Mouse (Mus musculus): ENCODE results near the gene Cxcr4. TPM values are rescaled to one million over a fixed set of nuclear protein-coding genes. Genes with fewer than 3 reads are reported as not detected.

Gene Cxcr4
- total RNA-seq (2021) = 1 to 10 TPM; 6.0 to 6.7 TPM
- long read RNA-seq, experiment 1 = 0 reads
- long read RNA-seq, experiment 2 = 0 reads

DNA sequence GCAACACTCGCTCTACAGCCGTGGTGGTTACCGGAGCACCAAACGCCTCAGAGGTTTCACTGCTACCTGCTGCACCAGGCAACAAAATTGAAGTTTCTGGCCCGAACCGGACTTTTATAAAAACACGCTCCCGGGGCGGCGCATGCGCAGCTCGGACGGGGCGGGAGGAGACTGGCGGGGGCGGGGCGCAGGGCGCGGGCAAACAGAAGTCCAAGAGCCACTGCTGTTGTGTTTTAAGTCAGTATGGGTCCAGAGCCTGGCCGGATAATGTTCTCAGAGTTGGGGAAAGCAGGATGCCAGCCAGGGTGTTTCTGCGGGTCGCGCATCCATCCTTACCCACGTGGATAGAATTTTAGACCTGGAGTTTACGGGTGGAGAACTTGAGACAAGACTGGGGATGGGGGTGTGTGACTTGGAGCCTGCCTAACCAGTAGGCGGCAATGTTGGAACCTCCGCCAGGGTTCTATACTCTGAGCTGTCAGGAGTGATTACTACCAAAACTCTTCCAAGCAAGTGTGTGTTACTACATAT lies at the start of gene Cxcr4:
Cxcr4 (minus strand) TSS at position 83 of the 531 bp plus-strand sequence.
- TF ChIP-seq CTCF (conservative IDR thresholded peaks at IDR 0.05) = peak; percentile 74
- Histone ChIP-seq H3K4me3 (peak within 1 kb of the TSS; percentile 60), H3K27ac (peak within 1 kb of the TSS; percentile 83)

DNA sequence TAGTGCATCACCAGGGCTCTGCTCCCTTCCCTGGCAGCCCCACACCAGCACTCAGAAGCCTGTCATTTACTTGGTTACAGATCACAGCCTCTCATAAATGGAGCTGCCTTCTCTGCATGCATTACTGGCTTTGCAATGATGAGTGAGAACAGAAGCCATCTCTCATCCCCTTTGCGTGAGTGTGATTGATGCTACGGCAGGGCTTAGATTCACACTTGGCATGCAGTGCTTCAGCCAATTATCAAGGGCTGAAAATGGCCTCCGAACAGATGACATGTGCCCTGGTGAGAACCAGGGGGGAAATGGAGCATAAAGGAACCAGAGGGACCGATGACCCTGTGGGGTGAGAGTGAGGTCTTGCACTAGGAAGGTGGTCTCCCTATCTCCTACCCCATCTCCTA lies 47.6 kb upstream of the Cxcr4 start:
- Histone ChIP-seq H3K4me3 (no peak overlapping the region), H3K27ac (no peak overlapping the region)
- DNase-seq (ENCODE audit: low spot score in 2 of 2) = no peak
- no peak for TF ChIP-seq CTCF (conservative IDR thresholded peaks at IDR 0.05)

More for the DNA sequence above, at the start of gene Cxcr4:
- DNase-seq (ENCODE audit: low spot score in 2 of 2) = peak; percentile 31 to 37

DNA sequence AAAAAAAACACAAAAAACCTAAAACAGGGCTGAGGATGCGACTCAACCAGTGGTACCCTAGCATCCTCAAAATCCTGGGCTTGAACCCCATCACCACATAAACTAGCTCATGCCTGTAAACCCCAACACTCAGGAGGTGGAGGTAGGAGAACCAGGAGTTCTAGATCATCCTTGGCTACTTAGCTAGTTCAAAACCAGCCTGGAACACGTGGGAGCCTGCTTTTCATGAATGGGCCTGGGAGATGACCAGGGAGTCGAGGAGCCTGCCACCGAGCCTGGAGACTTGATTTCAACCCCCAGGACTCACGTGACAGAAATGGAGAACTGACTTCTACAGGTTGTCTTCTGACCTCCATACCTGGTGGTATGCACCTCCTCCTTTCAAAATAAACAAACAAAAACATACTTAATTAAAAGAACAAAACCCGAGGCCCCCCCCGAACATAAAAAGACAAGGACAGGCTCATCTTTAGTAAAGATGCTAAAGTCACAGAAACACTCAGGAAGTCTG lies 45.2 kb upstream of the Cxcr4 start:
- no peak overlapping the region for H3K27ac ChIP-seq
- no peak overlapping the region for H3K4me3 ChIP-seq
- DNase-seq (ENCODE audit: low spot score in 2 of 2) = no peak
- TF ChIP-seq CTCF (conservative IDR thresholded peaks at IDR 0.05) = no peak

DNA sequence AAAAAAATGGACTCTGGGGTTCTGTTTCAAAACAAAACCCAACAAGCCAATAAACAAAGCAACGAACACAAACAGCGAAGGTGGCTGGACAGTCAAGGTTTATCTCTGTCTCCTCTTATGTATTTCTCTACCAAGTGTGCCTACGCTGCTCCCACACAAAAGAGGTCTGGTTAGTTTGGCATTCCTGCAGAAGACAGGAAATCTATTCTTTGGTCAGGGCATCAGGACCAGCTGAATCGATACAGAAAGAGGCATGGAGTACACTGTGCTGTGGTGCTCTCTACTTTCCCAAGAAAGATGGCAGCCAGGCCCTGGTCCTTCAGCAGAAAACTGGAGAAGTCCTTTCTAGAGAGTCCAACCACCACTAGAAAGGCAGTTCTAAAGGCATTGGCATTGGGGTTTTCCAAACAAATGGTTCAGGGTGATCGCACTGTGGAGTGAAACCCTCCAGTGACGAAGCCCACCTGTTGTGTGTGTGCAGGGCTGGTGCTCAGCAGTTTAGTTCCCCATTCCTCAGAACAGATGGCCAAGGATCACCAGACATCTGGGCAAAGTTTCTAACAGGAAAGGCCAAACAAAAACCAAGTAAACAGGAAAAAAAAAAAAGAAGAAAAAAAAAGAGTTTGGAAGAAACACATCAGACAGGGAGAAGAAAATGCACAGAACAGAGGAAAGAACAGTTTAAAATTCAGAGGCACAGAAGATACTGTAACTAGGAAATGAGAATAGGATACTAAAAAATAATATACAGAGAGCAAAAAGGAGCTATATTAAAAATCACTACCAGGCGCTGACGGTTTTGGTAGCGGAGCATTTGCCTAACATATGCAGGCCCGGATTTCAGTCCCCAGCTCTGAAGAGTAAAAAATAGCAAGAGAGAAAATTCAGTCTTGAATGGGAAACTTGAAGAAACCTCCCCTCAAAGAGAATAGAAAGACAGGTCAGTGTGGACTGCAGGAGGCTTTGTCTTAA lies 44.5 kb upstream of the Cxcr4 start:
- no peak for TF ChIP-seq CTCF (conservative IDR thresholded peaks at IDR 0.05)

DNA sequence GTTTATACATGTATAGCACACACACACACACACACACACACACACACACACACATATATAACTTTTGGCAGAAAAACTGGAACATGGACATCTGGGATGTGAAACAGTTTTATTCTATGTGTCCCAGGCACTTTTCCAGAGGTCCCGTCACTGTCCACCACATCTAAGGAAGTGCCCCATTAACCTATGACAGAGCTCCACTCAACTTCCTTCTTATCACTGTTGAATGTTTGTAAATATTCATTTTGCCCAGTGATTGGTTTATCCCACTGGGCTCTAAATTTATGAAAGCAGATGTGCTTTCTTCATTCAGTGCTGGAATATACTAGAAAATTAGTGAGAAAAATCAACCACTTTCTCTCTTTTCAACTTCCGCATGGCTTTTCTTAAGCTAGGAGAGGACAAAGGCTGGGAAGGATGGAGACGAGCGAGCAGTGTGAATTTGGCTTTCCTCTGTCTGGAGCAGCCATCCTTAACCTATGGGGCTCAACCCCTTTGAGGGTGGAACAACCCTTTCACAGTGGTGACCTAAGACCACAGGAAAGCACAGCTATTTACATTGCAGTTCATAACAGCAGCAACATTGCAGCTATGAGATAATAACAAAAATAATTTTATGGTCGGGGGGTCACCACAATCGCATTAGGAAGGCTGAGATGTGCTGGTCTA lies 41.8 kb upstream of the Cxcr4 start:
- TF ChIP-seq CTCF (conservative IDR thresholded peaks at IDR 0.05) = no peak
- no peak for DNase-seq (ENCODE audit: low spot score in 2 of 2)
- H3K27ac ChIP-seq = no peak overlapping the region
- H3K4me3 ChIP-seq = no peak overlapping the region

More for the DNA sequence above, 44.5 kb upstream of the Cxcr4 start:
- H3K4me3 ChIP-seq = no peak overlapping the region
- no peak overlapping the region for H3K27ac ChIP-seq
- DNase-seq (ENCODE audit: low spot score in 2 of 2) = no peak

DNA sequence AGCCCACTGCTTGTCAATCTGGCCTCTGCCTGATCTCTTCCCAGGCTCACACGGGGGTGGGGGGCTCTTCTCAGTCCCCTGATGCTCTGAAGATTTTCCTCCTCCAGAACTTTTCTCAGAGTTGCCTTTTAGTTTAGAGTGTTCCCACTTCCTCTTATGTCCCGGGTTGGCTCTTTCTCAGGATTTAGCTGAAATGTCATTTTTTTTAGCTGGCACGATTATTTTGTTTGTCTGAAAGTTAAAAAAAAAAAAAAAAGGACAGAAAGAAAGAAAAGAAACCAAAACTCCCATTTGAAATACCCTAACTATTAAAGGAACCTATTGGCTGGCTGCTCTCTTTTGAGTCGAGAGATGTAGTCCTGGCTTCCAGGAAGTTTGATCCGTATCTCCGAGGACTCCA lies 40.4 kb upstream of the Cxcr4 start:
- no peak for TF ChIP-seq CTCF (conservative IDR thresholded peaks at IDR 0.05)
- no peak overlapping the region for H3K4me3 ChIP-seq
- no peak for DNase-seq (ENCODE audit: low spot score in 2 of 2)
- H3K27ac ChIP-seq = no peak overlapping the region

DNA sequence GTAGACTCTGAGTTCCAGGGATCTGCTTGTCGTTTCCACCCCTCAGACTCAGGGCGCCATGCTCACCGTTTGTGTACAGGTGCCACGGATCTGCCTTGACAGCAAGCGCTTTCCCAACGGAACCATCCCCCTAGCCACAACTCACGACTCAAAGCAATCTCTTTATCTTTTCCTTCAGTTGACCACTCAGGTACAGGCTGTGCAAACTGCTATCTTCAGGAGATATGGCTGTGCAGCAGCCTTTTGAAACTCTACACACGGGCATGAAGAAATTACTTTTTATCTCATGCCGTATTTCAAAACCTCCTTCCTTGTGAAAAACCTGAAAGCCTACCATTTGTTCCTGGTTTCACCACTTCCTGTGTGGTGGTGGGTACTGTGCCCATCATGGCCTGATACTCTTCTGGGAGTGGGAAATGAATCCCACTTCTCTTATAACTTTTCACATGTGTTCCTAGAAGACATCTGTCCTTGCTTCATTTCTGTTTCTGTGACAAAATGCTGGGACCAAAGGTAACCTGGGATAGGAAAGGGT lies 34.1 kb upstream of the Cxcr4 start:
- no peak for DNase-seq (ENCODE audit: low spot score in 2 of 2)
- no peak for TF ChIP-seq CTCF (conservative IDR thresholded peaks at IDR 0.05)

DNA sequence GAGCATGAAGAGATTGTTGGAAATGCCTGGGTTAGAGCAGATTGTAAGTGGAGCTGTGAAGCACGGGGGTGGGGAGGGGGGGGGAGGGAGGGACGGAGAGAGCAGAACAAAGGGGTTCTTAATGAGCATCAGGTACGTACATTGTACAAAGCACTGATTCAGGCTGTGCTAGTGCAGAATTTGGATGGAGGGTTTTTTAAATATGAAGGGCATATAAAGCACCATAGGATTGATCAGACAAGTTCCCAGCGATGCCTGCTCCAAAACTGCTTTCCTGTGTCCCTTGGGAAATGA lies 31.4 kb upstream of the Cxcr4 start:
- no peak overlapping the region for H3K4me3 ChIP-seq
- no peak for DNase-seq (ENCODE audit: low spot score in 2 of 2)
- no peak for TF ChIP-seq CTCF (conservative IDR thresholded peaks at IDR 0.05)
- H3K27ac ChIP-seq = no peak overlapping the region

More for the DNA sequence above, 34.1 kb upstream of the Cxcr4 start:
- H3K27ac ChIP-seq = no peak overlapping the region
- H3K4me3 ChIP-seq = no peak overlapping the region

DNA sequence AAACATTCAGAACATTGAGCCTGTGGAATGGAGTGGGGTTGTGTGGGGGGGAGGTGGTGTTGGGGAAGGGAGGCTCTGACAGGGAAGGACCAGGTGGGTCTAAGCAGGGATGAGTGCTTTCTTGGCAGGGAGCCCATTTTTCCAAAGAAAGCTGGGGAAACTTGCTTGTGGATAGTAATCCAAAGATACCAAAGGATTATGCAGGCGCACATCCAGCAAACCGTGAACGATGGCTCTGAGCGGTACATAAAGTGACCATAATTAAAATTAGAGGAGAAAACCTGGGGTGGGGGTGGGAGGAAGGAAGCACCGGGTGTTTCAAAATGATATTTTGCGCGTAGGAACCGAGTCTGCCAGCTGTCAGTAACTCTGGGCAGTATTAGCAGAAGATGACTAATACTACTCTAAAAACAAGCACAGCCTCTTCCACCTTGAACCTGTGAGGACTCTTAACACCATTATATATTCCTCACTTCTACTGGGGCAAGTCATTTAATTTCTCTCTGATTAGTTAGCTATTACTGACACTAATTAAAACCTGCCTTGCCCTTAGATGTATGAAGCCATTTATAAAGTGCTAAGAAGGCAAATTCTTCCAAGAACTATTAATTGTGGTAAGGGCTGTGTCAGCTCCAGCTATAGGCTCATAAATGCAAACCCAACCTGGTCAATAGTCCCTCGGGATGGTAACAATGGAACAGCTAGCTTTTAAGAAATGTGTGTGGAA lies 30.9 kb upstream of the Cxcr4 start:
- Histone ChIP-seq H3K4me3 (no peak overlapping the region), H3K27ac (peak overlapping the region; percentile 62; the same call in 1 of the 2 replicates)
- no peak for TF ChIP-seq CTCF (conservative IDR thresholded peaks at IDR 0.05)
- no peak for DNase-seq (ENCODE audit: low spot score in 2 of 2)

DNA sequence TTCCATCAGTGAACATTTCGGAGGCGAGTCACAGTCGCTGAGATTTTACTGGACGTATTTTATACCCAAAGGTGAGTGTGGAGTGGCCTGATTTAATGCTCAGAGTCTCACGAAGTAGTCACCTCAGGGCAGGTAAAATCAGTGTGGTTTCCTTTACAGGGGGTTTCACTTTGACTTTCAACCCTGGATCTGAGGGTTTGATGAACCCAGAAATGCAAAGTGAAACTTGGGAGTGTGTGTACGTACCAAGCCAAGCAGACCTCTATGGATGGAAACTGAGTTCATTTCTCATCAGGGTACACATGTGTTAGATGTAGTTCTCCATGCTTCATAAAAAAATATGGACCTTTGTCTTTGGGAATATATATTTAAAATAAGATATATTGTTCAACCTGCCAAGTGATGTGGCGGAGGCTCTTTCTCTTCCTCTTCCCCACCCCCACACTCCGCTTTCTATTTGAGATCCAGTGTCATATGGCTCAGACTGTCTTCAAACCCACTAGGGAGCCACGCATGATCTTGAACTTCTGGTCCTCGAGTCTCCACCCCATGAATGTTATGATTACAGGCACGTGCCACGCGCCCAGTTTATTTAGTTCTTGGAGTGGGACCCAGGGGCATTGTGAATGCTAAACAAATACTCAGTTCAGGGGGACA lies 25.7 kb upstream of the Cxcr4 start:
- no peak overlapping the region for H3K27ac ChIP-seq
- DNase-seq (ENCODE audit: low spot score in 2 of 2) = no peak
- TF ChIP-seq CTCF (conservative IDR thresholded peaks at IDR 0.05) = no peak
- no peak overlapping the region for H3K4me3 ChIP-seq

DNA sequence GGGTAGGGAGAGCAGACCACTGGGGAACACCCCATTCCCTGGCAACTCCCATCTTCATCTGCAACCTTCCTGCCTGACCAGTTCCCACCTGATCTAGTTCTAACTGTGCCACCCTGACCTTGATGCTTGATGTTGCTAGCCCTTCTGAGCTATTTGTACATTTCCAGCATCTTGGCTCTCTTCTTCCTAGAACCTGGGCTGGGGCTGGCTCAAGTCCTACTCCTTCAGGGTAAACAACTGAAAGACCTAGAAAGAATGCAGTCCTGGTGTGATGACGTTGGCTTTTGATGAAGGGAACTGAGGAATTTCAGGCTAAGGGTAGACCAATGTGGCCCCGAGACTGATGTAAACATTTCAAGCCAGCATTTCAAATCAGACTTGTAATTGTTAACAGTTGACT lies 24.5 kb upstream of the Cxcr4 start:
- no peak overlapping the region for H3K4me3 ChIP-seq
- H3K27ac ChIP-seq = no peak overlapping the region
- DNase-seq (ENCODE audit: low spot score in 2 of 2) = no peak
- no peak for TF ChIP-seq CTCF (conservative IDR thresholded peaks at IDR 0.05)

DNA sequence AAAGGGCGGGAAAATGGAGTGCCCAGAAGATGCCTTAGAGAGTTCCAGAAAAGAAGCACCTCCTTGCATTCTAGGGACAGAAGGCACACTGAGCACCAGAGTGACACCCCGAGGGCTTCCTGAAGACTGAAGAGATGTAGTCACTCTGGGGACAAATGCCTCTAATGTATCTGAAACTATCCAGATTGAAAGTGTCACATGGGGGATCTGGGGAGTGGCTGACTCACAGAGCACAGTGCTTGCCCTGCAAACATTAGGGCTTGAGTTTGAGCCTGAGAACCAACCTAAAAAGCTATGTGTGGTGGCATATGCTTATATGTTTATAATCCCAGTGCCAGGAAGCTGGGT lies 23.3 kb upstream of the Cxcr4 start:
- TF ChIP-seq CTCF (conservative IDR thresholded peaks at IDR 0.05) = no peak
- DNase-seq (ENCODE audit: low spot score in 2 of 2) = no peak
- no peak overlapping the region for H3K4me3 ChIP-seq
- H3K27ac ChIP-seq = no peak overlapping the region
